12 mouse cellular contexts compared by ENCODE assay signal in genomic region chr3:55644035-55644618, GRCm38 (mm10).
A peak's percentile ranks its signal among the peaks of the same experiment; 100 is the strongest.
DNase-seq lines count a peak whose midpoint lies in the region; ATAC-seq and TF ChIP-seq lines count a peak whose summit lies in the region.
"Had no signal": no experiment of that assay in that cellular context is flagged by ENCODE, and none has a peak within 500 bp of the region (broad histone marks: within the 10 kb centered on the region; RNA-seq: fewer than 3 reads in every experiment).

No protein-coding gene starts in this region.

- H3K4me2 ChIP-seq in hindbrain, postnatal 0 days (ENCODE audit: low read depth, low read length): no peak overlapping the region

- peaks cover 38% of the 10 kb centered on the region for H3K36me3 ChIP-seq in hindbrain, postnatal 0 days (ENCODE audit: insufficient read depth, low read length)

- H3K27ac ChIP-seq in hindbrain, postnatal 0 days: peak overlapping the region; percentile 11

- no peak overlapping the region; the same call in 1 of the 2 replicates for H3K9ac ChIP-seq in hindbrain, postnatal 0 days (replicated peaks; ENCODE audit: low read length)

- 34% methylated on average over 11 of the region's 11 CpGs for WGBS in hindbrain, postnatal 0 days

- no peaks in the 10 kb centered on the region for H3K4me1 ChIP-seq in hindbrain, postnatal 0 days (ENCODE audit: insufficient read depth, low read length)

- H3K9me3 ChIP-seq in hindbrain, postnatal 0 days (ENCODE audit: low read length): no peaks in the 10 kb centered on the region

- no peaks in the 10 kb centered on the region for H3K27me3 ChIP-seq in hindbrain, postnatal 0 days (ENCODE audit: insufficient read depth, low read length)
- H3K27me3 ChIP-seq: CH12.LX had no signal

- no peak for TF ChIP-seq CTCF in hindbrain, postnatal 0 days (IDR thresholded peaks at IDR 0.05; ENCODE audit: low read depth)

- peak; percentile 50; the same call in 1 of the 2 replicates for ATAC-seq in hindbrain, postnatal 0 days

- DNase-seq in left cerebral cortex, postnatal 4 days: peak; percentile 51
- no peak for DNase-seq in left cerebral cortex, postnatal 14 days (ENCODE audit: low spot score in 2 of 2)
- DNase-seq in cerebellum, postnatal 25 days: peak; percentile 76 to 77
- peak; percentile 66 for DNase-seq in hindbrain, postnatal 0 days (ENCODE audit: low spot score)
- peak; percentile 54 for DNase-seq in retina, embryonic 14.5 days (ENCODE audit: low spot score)
- no peak for DNase-seq in adrenal gland, postnatal 4 days (ENCODE audit: low spot score in 2 of 2)
- DNase-seq in thymus, postnatal 36 days: no peak
- DNase-seq in thymus, postnatal 25 days: no peak
- DNase-seq: gastrocnemius, postnatal 10 days; kidney, adult 9 months had no signal

- no peak overlapping the region for H3K4me3 ChIP-seq in hindbrain, postnatal 0 days (ENCODE audit: low read length)
- H3K4me3 ChIP-seq: myocyte had no signal

- intact Hi-C loops in left cerebral cortex, postnatal 4 days (cut with DNase I): no loop called here
- intact Hi-C loops in left cerebral cortex, postnatal 14 days (cut with DNase I): no loop called here

Comparison
In these comparisons a context has a peak if more than half of its experiments do, and no peak if none do; other contexts are left out.
1. DNase-seq: peak in left cerebral cortex, postnatal 4 days (single experiment), cerebellum, postnatal 25 days (2 of 2), hindbrain, postnatal 0 days (single experiment) and retina, embryonic 14.5 days (single experiment); none in left cerebral cortex, postnatal 14 days (0 of 2), adrenal gland, postnatal 4 days (0 of 2), thymus, postnatal 36 days (0 of 2) and thymus, postnatal 25 days (single experiment).